Mouse (Mus musculus): ENCODE results near the gene Itprid1.
A peak's percentile ranks its signal among the peaks of the same experiment; 100 is the strongest.

The Itprid1 gene

GRCm38 (mm10) chr6:55887598-55887997 is 50.9 kb downstream of the Itprid1 start:
- no peak for ATAC-seq (ENCODE audit: low TSS enrichment)

- no peak for ATAC-seq (ENCODE audit: low TSS enrichment)
Observed at GRCm38 (mm10) chr6:55901568-55902328, 65.1 kb downstream of the Itprid1 start.

GRCm38 (mm10) chr6:55902329-55902605 is 65.6 kb downstream of the Itprid1 start:
- no peak for ATAC-seq (ENCODE audit: low TSS enrichment)

GRCm38 (mm10) chr6:55919206-55919605 is 82.5 kb downstream of the Itprid1 start:
- ATAC-seq (ENCODE audit: low TSS enrichment): no peak

- no peak for ATAC-seq (ENCODE audit: low TSS enrichment)
Observed at GRCm38 (mm10) chr6:55920282-55920720, 83.6 kb downstream of the Itprid1 start.

- ATAC-seq (ENCODE audit: low TSS enrichment): 0 out of 2 replicates have a peak, but pooled peaks have one; percentile 27
Observed at GRCm38 (mm10) chr6:55920866-55921630, 84.4 kb downstream of the Itprid1 start.

- ATAC-seq (ENCODE audit: low TSS enrichment): peak; percentile 89
Observed at GRCm38 (mm10) chr6:55944709-55945108, 108.0 kb downstream of the Itprid1 start.

- peak; percentile 98 for ATAC-seq (ENCODE audit: low TSS enrichment)
Observed at GRCm38 (mm10) chr6:55950345-55951110, 113.8 kb downstream of the Itprid1 start.

- ATAC-seq (ENCODE audit: low TSS enrichment): peak; percentile 72
Observed at GRCm38 (mm10) chr6:55972998-55973397, 136.3 kb downstream of the Itprid1 start.

GRCm38 (mm10) chr6:55979766-55980165 is 143.1 kb downstream of the Itprid1 start:
- no peak for ATAC-seq (ENCODE audit: low TSS enrichment)

- ATAC-seq (ENCODE audit: low TSS enrichment): peak; percentile 64
Observed at GRCm38 (mm10) chr6:56008711-56009110, 172.0 kb downstream of the Itprid1 start.

- ATAC-seq (ENCODE audit: low TSS enrichment): peak; percentile 52; the same call in 1 of the 2 replicates
Observed at GRCm38 (mm10) chr6:56012384-56012783, 175.7 kb downstream of the Itprid1 start.

GRCm38 (mm10) chr6:56017291-56017994 is 180.7 kb downstream of the Itprid1 start, which contains the start of gene Ppp1r17:
Gene Ppp1r17, plus strand, starts transcription at chr6:56017497.
- ATAC-seq (ENCODE audit: low TSS enrichment): no peak

GRCm38 (mm10) chr6:56019632-56020031 is 182.9 kb downstream of the Itprid1 start:
- no peak for ATAC-seq (ENCODE audit: low TSS enrichment)

GRCm38 (mm10) chr6:56025533-56025932 is 188.8 kb downstream of the Itprid1 start:
- no peak for ATAC-seq (ENCODE audit: low TSS enrichment)

GRCm38 (mm10) chr6:56027318-56027717 is 190.6 kb downstream of the Itprid1 start:
- ATAC-seq (ENCODE audit: low TSS enrichment): no peak; the same call in 1 of the 2 replicates

- peak; percentile 82 for ATAC-seq (ENCODE audit: low TSS enrichment)
Observed at GRCm38 (mm10) chr6:56027966-56028365, 191.3 kb downstream of the Itprid1 start.

Measured in frontal cortex, adult (tissue).